Mouse (Mus musculus) liver, adult 2 months (tissue): ENCODE measurements around the gene Usp7.

Experiments
- CTCF ChIP-seq: fragments of 200-500 bp; IDR thresholded peaks from 2 replicates; pipeline ENCODE4 v1.5.1; 2011; ENCODE audit warnings: low read depth, low read length, control low read depth
- POLR2A ChIP-seq: fragments of 200-500 bp; IDR thresholded peaks from 2 replicates; pipeline ENCODE4 v1.6.1; 2011; ENCODE audit warnings: low read length, control low read depth; ENCODE audit not compliant: insufficient read depth; ENCODE audit errors: extremely low read depth

DNA sequence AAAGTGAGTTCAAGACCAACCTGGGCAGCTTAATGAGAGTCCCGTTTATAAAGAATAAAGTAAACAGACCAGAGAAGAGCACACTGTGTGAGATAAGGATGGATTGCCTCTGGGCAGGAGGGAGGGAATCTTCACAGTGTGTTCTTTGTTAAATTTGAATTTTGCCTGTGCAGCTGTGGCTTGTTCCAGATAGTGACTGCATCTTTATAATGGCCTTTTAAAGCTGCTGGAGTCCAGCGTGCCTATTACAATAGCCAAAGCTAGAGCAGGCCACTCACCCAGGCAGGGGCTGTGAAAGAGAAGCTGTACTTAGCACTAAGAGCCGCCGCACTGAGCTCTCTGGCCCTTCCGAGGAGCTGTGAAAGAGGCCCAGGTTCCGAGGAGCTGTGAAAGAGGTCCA is 146.6 kb downstream of the Usp7 start:
- TF ChIP-seq CTCF = no peak
- TF ChIP-seq POLR2A = no peak
